In the genomic region with DNA sequence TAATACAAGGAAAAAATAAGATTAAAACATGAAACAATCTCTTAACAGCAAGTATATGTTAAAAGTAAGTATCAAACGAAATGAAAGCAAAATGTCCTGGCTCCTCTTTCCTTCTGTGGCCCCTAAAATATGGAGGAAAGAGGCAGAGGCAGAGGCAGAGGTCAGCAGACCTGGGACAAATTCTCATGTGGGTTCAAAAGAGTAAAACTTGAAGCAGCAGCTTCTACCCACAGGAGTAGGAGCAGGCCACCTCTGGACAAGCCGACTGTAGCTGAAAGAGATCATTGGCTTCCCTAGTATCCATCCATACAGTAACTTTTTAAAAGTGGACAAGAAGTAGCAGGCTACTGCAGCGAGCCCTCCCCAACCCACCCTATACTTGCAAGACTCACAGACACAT, we compare ENCODE assay signal across 15 mouse cellular contexts. TPM values are rescaled to one million over a fixed set of nuclear protein-coding genes. Genes with fewer than 3 reads are reported as not detected.
DNase-seq lines count a peak whose midpoint lies in the region; ATAC-seq and TF ChIP-seq lines count a peak whose summit lies in the region.
"Had no signal": no experiment of that assay in that cellular context is flagged by ENCODE, and none has a peak within 500 bp of the region (broad histone marks: within the 10 kb centered on the region; RNA-seq: fewer than 3 reads in every experiment).

No protein-coding gene starts in this region.

- TF ChIP-seq EP300 in CH12.LX (IDR thresholded peaks at IDR 0.05; ENCODE audit: low read length): no peak

- H3K4me2 ChIP-seq in forebrain, postnatal 0 days (ENCODE audit: low read depth): no peak overlapping the region
- peak overlapping the region; percentile 19; the same call in 1 of the 2 replicates for H3K4me2 ChIP-seq in kidney, postnatal 0 days (ENCODE audit: low read length)
- H3K4me2 ChIP-seq in CH12.LX (ENCODE audit: insufficient read depth, low read depth, poor library complexity, severe bottlenecking): 0 out of 2 replicates have a peak overlapping the region, but pooled peaks have one; percentile 11
- H3K4me2 ChIP-seq in myocyte (ENCODE audit: low read depth): peak overlapping the region; percentile 66

- WGBS in forebrain, embryonic 10.5 days: 36% methylated on average over 3 of the region's 3 CpGs
- 23% methylated on average over 3 of the region's 3 CpGs for WGBS in forebrain, postnatal 0 days
- WGBS in kidney, postnatal 0 days: 56% methylated on average over 3 of the region's 3 CpGs

- TF ChIP-seq RAD21 in CH12.LX (IDR thresholded peaks at IDR 0.05; ENCODE audit: low read depth, low read length): no peak

- H3K79me2 ChIP-seq in CH12.LX (replicated peaks; ENCODE audit: control insufficient read depth, extremely low read depth, insufficient read depth, poor library complexity, severe bottlenecking) (peaks cover 6% of the 10 kb centered on the region; the same call in 1 of the 2 replicates), myocyte (ENCODE audit: control insufficient read depth, insufficient read depth) (peaks cover 10% of the 10 kb centered on the region)

- H3K36me3 ChIP-seq in forebrain, embryonic 10.5 days (replicated peaks): no peaks in the 10 kb centered on the region
- no peaks in the 10 kb centered on the region for H3K36me3 ChIP-seq in forebrain, postnatal 0 days (ENCODE audit: insufficient read depth)
- no peaks in the 10 kb centered on the region for H3K36me3 ChIP-seq in kidney, postnatal 0 days (ENCODE audit: insufficient read depth, low read length)
- H3K36me3 ChIP-seq in CH12.LX (replicated peaks in 1 of 2; ENCODE audit: control insufficient read depth in 1 of 2, insufficient read depth in 1 of 2, low read length in 1 of 2) (peaks cover 0 to 20% of the 10 kb centered on the region in 2 experiments), myocyte (ENCODE audit: control insufficient read depth, insufficient read depth) (no peaks in the 10 kb centered on the region)
- H3K36me3 ChIP-seq: heart, embryonic 10.5 days had no signal

- dilution Hi-C loops in CH12.LX (cut with MboI; ENCODE audit: extremely low pct_ligation_motif_present, extremely low pct_unique_long_range_greater_than_20kb, low sequenced_read_pairs): no loop called here

- DNase-seq in forebrain, embryonic 10.5 days (ENCODE audit: extremely low spot score, low spot score): peak; percentile 24
- DNase-seq in forebrain, postnatal 0 days: no peak
- peak; percentile 18 for DNase-seq in kidney, postnatal 0 days (ENCODE audit: low spot score)
- no peak for DNase-seq in kidney, postnatal 10 days
- no peak for DNase-seq in CH12.LX (ENCODE audit: extremely low read depth)
- no peak for DNase-seq in T-cell, adult 2 months (ENCODE audit: low spot score)
- no peak for DNase-seq in frontal cortex, postnatal 10 days (ENCODE audit: low spot score in 2 of 2)
- DNase-seq: cerebellum, postnatal 25 days; kidney, adult 9 months had no signal

- H3ac ChIP-seq in myocyte (ENCODE audit: control insufficient read depth, insufficient read length): no peak overlapping the region

- no peak overlapping the region for H3K9ac ChIP-seq in forebrain, postnatal 0 days
- no peak overlapping the region for H3K9ac ChIP-seq in kidney, postnatal 0 days (ENCODE audit: low read depth, low read length)
- H3K9ac ChIP-seq in CH12.LX (ENCODE audit: insufficient read depth, low read depth): no peak overlapping the region
- H3K9ac ChIP-seq: liver, embryonic 14.5 days had no signal

- no peak for ATAC-seq in forebrain, postnatal 0 days
- ATAC-seq in kidney, postnatal 0 days (replicated peaks; ENCODE audit: low FRiP score, low read depth): no peak
- ATAC-seq: activated CD4-positive, CD25-positive, alpha-beta regulatory T cell, adult 4 months had no signal

- H3K27me3 ChIP-seq in forebrain, embryonic 10.5 days (ENCODE audit: poor library complexity, severe bottlenecking): peaks cover 100% of the 10 kb centered on the region
- peaks cover 79% of the 10 kb centered on the region for H3K27me3 ChIP-seq in forebrain, postnatal 0 days (ENCODE audit: insufficient read depth, low read length)
- H3K27me3 ChIP-seq in kidney, postnatal 0 days (ENCODE audit: insufficient read depth, low read length): 0 out of 2 replicates have a peak, but pooled peaks cover 3% of the 10 kb centered on the region
- H3K27me3 ChIP-seq in CH12.LX (replicated peaks) (no peaks in the 10 kb centered on the region), myocyte (ENCODE audit: control insufficient read depth, insufficient read depth, insufficient read length) (no peaks in the 10 kb centered on the region)

- H3K9me3 ChIP-seq in forebrain, embryonic 10.5 days: no peaks in the 10 kb centered on the region
- H3K9me3 ChIP-seq in forebrain, postnatal 0 days (ENCODE audit: low read length): no peaks in the 10 kb centered on the region
- H3K9me3 ChIP-seq in kidney, postnatal 0 days (replicated peaks; ENCODE audit: low read length): no peaks in the 10 kb centered on the region
- H3K9me3 ChIP-seq in CH12.LX (replicated peaks; ENCODE audit: low read length): no peaks in the 10 kb centered on the region
- H3K9me3 ChIP-seq: G1E; heart, embryonic 10.5 days had no signal

- TF ChIP-seq POLR2A in CH12.LX (IDR thresholded peaks at IDR 0.05; ENCODE audit: low read depth, low read length) (no peak), myocyte (IDR thresholded peaks at IDR 0.05; ENCODE audit: insufficient read length, low read depth) (no peak)

- H3K4me3 ChIP-seq in forebrain, embryonic 10.5 days: no peak overlapping the region
- H3K4me3 ChIP-seq in forebrain, postnatal 0 days (ENCODE audit: low read depth, low read length): no peak overlapping the region
- H3K4me3 ChIP-seq in kidney, postnatal 0 days (replicated peaks; ENCODE audit: low read depth, low read length): no peak overlapping the region
- peak overlapping the region in 1 of 3 experiments; percentile 28 for H3K4me3 ChIP-seq in CH12.LX (replicated peaks in 1 of 3; ENCODE audit: low read depth in 2 of 3, low read length in 2 of 3, poor library complexity in 1 of 3)
- H3K4me3 ChIP-seq in myocyte: no peak overlapping the region
- H3K4me3 ChIP-seq: erythroblast, embryonic 14.5 days; heart, embryonic 10.5 days had no signal

- no peak overlapping the region for H3K27ac ChIP-seq in forebrain, embryonic 10.5 days
- H3K27ac ChIP-seq in forebrain, postnatal 0 days (ENCODE audit: low read depth, low read length): no peak overlapping the region
- H3K27ac ChIP-seq in kidney, postnatal 0 days: no peak overlapping the region
- H3K27ac ChIP-seq in CH12.LX (ENCODE audit: insufficient read depth, low read depth): no peak overlapping the region
- H3K27ac ChIP-seq: heart, embryonic 10.5 days; liver, embryonic 14.5 days had no signal

- TF ChIP-seq CTCF in forebrain, postnatal 0 days (IDR thresholded peaks at IDR 0.05; ENCODE audit: low read depth): no peak
- TF ChIP-seq CTCF in kidney, postnatal 0 days (IDR thresholded peaks at IDR 0.05; ENCODE audit: low read depth): no peak
- TF ChIP-seq CTCF in CH12.LX (conservative IDR thresholded peaks at IDR 0.05 in 1 of 2, IDR thresholded peaks at IDR 0.05 in 1 of 2; ENCODE audit: low read depth in 2 of 2, low read length in 2 of 2): no peak

- H3K4me1 ChIP-seq in forebrain, embryonic 10.5 days: 0 out of 2 replicates have a peak, but pooled peaks cover 8% of the 10 kb centered on the region
- H3K4me1 ChIP-seq in forebrain, postnatal 0 days (ENCODE audit: insufficient read depth): no peaks in the 10 kb centered on the region
- H3K4me1 ChIP-seq in kidney, postnatal 0 days (replicated peaks; ENCODE audit: insufficient read depth, low read length): peaks cover 8% of the 10 kb centered on the region; the same call in 1 of the 2 replicates
- peaks cover 2 to 22% of the 10 kb centered on the region in 2 experiments; a peak in 2 of 4 replicates for H3K4me1 ChIP-seq in CH12.LX (ENCODE audit: control insufficient read depth in 1 of 2, insufficient read depth in 2 of 2)

- in situ Hi-C loops in CH12.LX (cut with MboI; ENCODE audit: low pct_ligation_motif_present, low pct_unique_long_range_greater_than_20kb, low sequenced_read_pairs): loop anchor here (25.0 kb wide), 1 partner anchor 207 kb away; the partner anchor contains the start of genes Gm28308, Hoxa3, Hoxa5 and Hoxa6

TF ChIP-seq in CH12.LX, 34 proteins besides CTCF, POLR2A, EP300 and RAD21 (continues in another document):
- TF ChIP-seq TCF12 (IDR thresholded peaks at IDR 0.05; ENCODE audit: low read depth, low read length): no peak
- no peak for TF ChIP-seq KAT2A (IDR thresholded peaks at IDR 0.05; ENCODE audit: insufficient replicate concordance, low read length)
- no peak for TF ChIP-seq JUND (conservative IDR thresholded peaks at IDR 0.05; ENCODE audit: low read depth, low read length)
- no peak for TF ChIP-seq GABPA (IDR thresholded peaks at IDR 0.05; ENCODE audit: insufficient replicate concordance, low read depth, low read length)
- no peak for TF ChIP-seq IRF4 (IDR thresholded peaks at IDR 0.05; ENCODE audit: low read depth, low read length)
- no peak for TF ChIP-seq CHD2 (IDR thresholded peaks at IDR 0.05; ENCODE audit: low read length)
- no peak for TF ChIP-seq ZKSCAN1 (IDR thresholded peaks at IDR 0.05; ENCODE audit: borderline replicate concordance, low read depth, low read length)
- TF ChIP-seq MYC (IDR thresholded peaks at IDR 0.05; ENCODE audit: low read depth, low read length): no peak
- TF ChIP-seq MAFK (IDR thresholded peaks at IDR 0.05; ENCODE audit: insufficient replicate concordance, low read length): no peak

TF ChIP-seq in myocyte, 11 proteins besides CTCF, POLR2A, EP300 and RAD21 (continues in another document):
- TF ChIP-seq TCF12 (IDR thresholded peaks at IDR 0.05; ENCODE audit: insufficient read depth, poor library complexity, severe bottlenecking): no peak
- no peak for TF ChIP-seq E2F4 (IDR thresholded peaks at IDR 0.05; ENCODE audit: insufficient read depth)
- TF ChIP-seq MYOG (IDR thresholded peaks at IDR 0.05; ENCODE audit: control insufficient read depth in 1 of 3, insufficient read depth in 1 of 3, insufficient read length in 2 of 3, low read depth in 2 of 3): no peak
- no peak for TF ChIP-seq MYOD1 (IDR thresholded peaks at IDR 0.05; ENCODE audit: control insufficient read depth in 1 of 3, insufficient read length in 2 of 3, low read depth in 2 of 3)
- no peak for TF ChIP-seq CEBPB (IDR thresholded peaks at IDR 0.05; ENCODE audit: insufficient read depth, poor library complexity, severe bottlenecking)
- TF ChIP-seq REST (IDR thresholded peaks at IDR 0.05; ENCODE audit: insufficient read depth, insufficient read length): no peak
- no peak for TF ChIP-seq SRF (IDR thresholded peaks at IDR 0.05; ENCODE audit: control insufficient read depth, insufficient read length, low read depth)
- no peak for TF ChIP-seq MAX (IDR thresholded peaks at IDR 0.05; ENCODE audit: low read depth)

RNA-seq across cellular contexts. Expression of gene Skap2, which starts 7.4 kb away (rescaled TPM):
- polyA plus RNA-seq in forebrain, embryonic 10.5 days (2016; fragmentation: Nextera tagmentation; extraction: Ambion mirVana): 7.7 and 9.0 TPM in 2 replicates
- total RNA-seq in forebrain, postnatal 0 days (2014; rRNA removed): 4.7 and 5.1 TPM in 2 replicates
- polyA plus RNA-seq in forebrain, postnatal 0 days (2015; fragmentation: Nextera tagmentation; extraction: Ambion mirVana): 6.2 and 6.6 TPM in 2 replicates
- polyA plus RNA-seq in kidney, postnatal 0 days (2015; fragmentation: Nextera tagmentation; extraction: Ambion mirVana): 35.6 and 37.0 TPM in 2 replicates
- 25.8 and 30.2 TPM in 2 replicates for total RNA-seq in CH12.LX (2012; rRNA removed)
- 51.9 and 61.0 TPM in 2 replicates for total RNA-seq in CH12.LX (2014; rRNA removed)
- polyA plus RNA-seq in CH12.LX (2012; ENCODE audit: insufficient read length, low read depth): 76.1 and 85.9 TPM in 2 replicates
- 25.6 TPM for polyA plus RNA-seq in myocyte (2012; fragmentation: generic; extraction: Trizol)

Comparison
In these comparisons a context has a peak if more than half of its experiments do, and no peak if none do; other contexts are left out.
1. DNase-seq: peak in forebrain, embryonic 10.5 days (single experiment) and kidney, postnatal 0 days (single experiment); none in forebrain, postnatal 0 days (single experiment), kidney, postnatal 10 days (single experiment), CH12.LX (single experiment), T-cell, adult 2 months (single experiment) and frontal cortex, postnatal 10 days (0 of 2).